Mouse (Mus musculus): Measurements from ENCODE around the gene Slc39a13. TPM values are rescaled to one million over a fixed set of nuclear protein-coding genes. Genes with fewer than 3 reads are reported as not detected.

Slc39a13 gene
- polyA plus RNA-seq (2015; fragmentation: Nextera tagmentation; extraction: Ambion mirVana): 13.6 and 16.0 TPM in 2 replicates

GRCm38 (mm10) chr2:91070076-91070800 is at the start of gene Slc39a13:
TSS of gene Slc39a13 (minus strand) at chr2:91070417.

GRCm38 (mm10) chr2:91117585-91118275 is 47.5 kb upstream of the Slc39a13 start, which contains the start of gene Mybpc3:
TSS of gene Mybpc3 (plus strand) at chr2:91118144.

GRCm38 (mm10) chr2:91081775-91082695 is 11.8 kb upstream of the Slc39a13 start, which contains the start of gene Spi1:
TSS of gene Spi1 (plus strand) at chr2:91082390.

GRCm38 (mm10) chr2:91053934-91054382 is 16.3 kb downstream of the Slc39a13 start, which contains the start of gene Psmc3:
TSS of gene Psmc3 (plus strand) at chr2:91054009.

GRCm38 (mm10) chr2:91035385-91035784 is 34.8 kb downstream of the Slc39a13 start, which contains the start of gene Rapsn:
TSS of gene Rapsn (plus strand) at chr2:91035620.

Other genes with a start within 250 kb of the Slc39a13 start
- 104 and 106 TPM in 2 replicates for gene Mtch2, start 223.3 kb downstream of the Slc39a13 start, polyA plus RNA-seq (2015; fragmentation: Nextera tagmentation; extraction: Ambion mirVana)
- gene C1qtnf4, start 184.6 kb downstream of the Slc39a13 start, polyA plus RNA-seq (2015; fragmentation: Nextera tagmentation; extraction: Ambion mirVana): 7.0 and 7.8 TPM in 2 replicates
- gene Kbtbd4, start 165.7 kb downstream of the Slc39a13 start, polyA plus RNA-seq (2015; fragmentation: Nextera tagmentation; extraction: Ambion mirVana): 15.1 and 15.7 TPM in 2 replicates
- 125 and 134 TPM in 2 replicates for gene Ndufs3, start 165.6 kb downstream of the Slc39a13 start, polyA plus RNA-seq (2015; fragmentation: Nextera tagmentation; extraction: Ambion mirVana)
- gene Celf1, start 130.0 kb downstream of the Slc39a13 start, polyA plus RNA-seq (2015; fragmentation: Nextera tagmentation; extraction: Ambion mirVana): 42.9 and 43.4 TPM in 2 replicates
- gene Rapsn, start 34.8 kb downstream of the Slc39a13 start, polyA plus RNA-seq (2015; fragmentation: Nextera tagmentation; extraction: Ambion mirVana): 1.6 and 2.7 TPM in 2 replicates
- gene Psmc3, start 16.4 kb downstream of the Slc39a13 start, polyA plus RNA-seq (2015; fragmentation: Nextera tagmentation; extraction: Ambion mirVana): 160 and 174 TPM in 2 replicates
- 48.0 and 65.8 TPM in 2 replicates for gene Spi1, start 12.0 kb upstream of the Slc39a13 start, polyA plus RNA-seq (2015; fragmentation: Nextera tagmentation; extraction: Ambion mirVana)
- 0.08 and 0.12 TPM in 2 replicates for gene Mybpc3, start 47.7 kb upstream of the Slc39a13 start, polyA plus RNA-seq (2015; fragmentation: Nextera tagmentation; extraction: Ambion mirVana)
- 10.1 and 10.8 TPM in 2 replicates for gene Madd, start 113.4 kb upstream of the Slc39a13 start, polyA plus RNA-seq (2015; fragmentation: Nextera tagmentation; extraction: Ambion mirVana)
- gene Nr1h3, start 132.4 kb upstream of the Slc39a13 start, polyA plus RNA-seq (2015; fragmentation: Nextera tagmentation; extraction: Ambion mirVana): 4.3 and 5.1 TPM in 2 replicates
- gene Acp2, start 132.5 kb upstream of the Slc39a13 start, polyA plus RNA-seq (2015; fragmentation: Nextera tagmentation; extraction: Ambion mirVana): 9.5 and 12.2 TPM in 2 replicates
- 6.8 and 9.1 TPM in 2 replicates for gene Ddb2, start 166.6 kb upstream of the Slc39a13 start, polyA plus RNA-seq (2015; fragmentation: Nextera tagmentation; extraction: Ambion mirVana)
- 4.3 and 5.9 TPM in 2 replicates for gene Pacsin3, start 185.5 kb upstream of the Slc39a13 start, polyA plus RNA-seq (2015; fragmentation: Nextera tagmentation; extraction: Ambion mirVana)
- gene Arfgap2, start 194.6 kb upstream of the Slc39a13 start, polyA plus RNA-seq (2015; fragmentation: Nextera tagmentation; extraction: Ambion mirVana): 44.9 and 45.2 TPM in 2 replicates

All from spleen, postnatal 0 days (tissue).